Mouse (Mus musculus): ENCODE results near the gene Gm3776.
"Not testable (repeated sequence)": the region's sequence is repeated elsewhere in the genome, so short reads cannot be mapped to it uniquely, and the experiment has no call there.

DNA sequence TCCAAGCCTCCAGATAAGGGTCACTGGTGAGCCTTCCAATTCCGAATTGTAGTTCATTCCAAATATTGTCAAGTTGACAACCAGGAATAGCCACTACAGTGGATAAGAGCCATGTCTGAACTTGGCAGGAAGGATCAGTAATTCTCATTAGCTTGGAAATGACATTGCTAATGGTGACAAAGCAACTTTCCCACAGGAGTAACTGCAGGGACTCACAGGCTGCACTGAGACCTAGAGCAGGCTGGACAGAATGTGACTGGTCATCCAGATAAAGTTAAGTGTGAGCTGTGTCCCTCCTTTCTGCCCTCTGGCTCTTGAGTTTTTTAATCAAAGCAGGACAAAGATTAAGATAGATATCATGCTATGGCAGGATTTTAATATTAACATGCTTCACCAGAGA is 32.1 kb downstream of the Gm3776 start:
- TF ChIP-seq CTCF (IDR thresholded peaks at IDR 0.05; ENCODE audit: low read depth, low read length); POLR2A (IDR thresholded peaks at IDR 0.05; ENCODE audit: extremely low read depth, insufficient read depth, low read length): not testable (repeated sequence)
